Mouse (Mus musculus): ENCODE measurements around the gene Trpc6.

The Trpc6 gene

DNA sequence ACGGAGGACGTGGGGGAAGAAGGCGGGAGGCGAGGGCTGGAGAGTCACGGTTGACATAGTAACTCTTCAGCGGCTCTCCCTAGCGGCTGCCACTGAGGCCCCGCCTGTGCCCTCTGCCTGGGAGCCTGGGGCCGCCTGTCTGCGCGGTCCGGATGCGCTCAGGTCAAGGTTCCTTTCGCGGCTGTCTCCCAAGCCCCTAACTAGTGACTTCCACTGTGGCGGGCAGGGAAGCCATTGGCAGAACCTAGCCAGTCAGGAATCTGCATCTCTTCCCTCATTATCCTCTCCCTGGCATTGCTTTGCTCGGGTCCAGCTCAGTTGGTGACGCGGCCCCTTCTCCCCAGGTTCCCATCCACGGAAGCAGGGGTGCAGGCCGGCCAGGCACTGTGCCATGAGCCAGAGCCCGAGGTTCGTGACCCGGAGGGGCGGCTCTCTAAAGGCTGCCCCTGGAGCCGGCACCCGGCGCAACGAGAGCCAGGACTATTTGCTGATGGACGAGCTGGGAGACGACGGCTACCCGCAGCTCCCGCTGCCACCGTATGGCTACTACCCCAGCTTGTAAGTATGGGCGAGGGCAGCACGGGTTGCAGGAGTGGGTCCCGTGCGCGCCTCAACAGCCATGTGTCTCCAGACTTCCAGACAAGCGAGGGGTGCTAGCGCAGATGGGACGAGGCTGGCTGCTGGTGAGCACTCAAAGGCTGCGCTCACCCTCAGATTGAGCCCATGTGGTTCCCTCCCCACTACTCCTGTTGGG lies at the start of gene Trpc6:
Gene Trpc6, plus strand, starts transcription at position 102 of the 754 bp plus-strand sequence.
- no peak for DNase-seq (ENCODE audit: low spot score in 2 of 2)

DNA sequence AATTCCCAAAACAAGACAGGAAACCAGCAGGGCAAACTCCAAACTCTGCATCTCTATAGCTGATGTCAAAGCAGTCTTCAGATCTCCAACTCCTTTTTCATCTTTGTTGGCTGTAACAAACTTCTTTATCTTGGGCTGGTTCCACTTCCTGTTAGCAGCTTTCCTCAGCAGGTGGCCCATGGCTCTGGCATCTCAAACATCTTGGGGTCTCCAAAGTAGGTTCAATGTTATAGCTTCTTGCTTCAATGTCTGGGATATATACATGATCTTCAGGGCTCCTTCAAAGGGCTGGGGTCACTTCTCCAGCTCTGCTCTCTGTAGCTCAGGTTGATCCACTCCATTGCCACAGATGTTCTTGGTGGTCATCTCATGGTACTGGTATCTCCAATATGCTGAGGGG lies 23.0 kb upstream of the Trpc6 start:
- no peak for DNase-seq (ENCODE audit: low spot score in 2 of 2)

DNA sequence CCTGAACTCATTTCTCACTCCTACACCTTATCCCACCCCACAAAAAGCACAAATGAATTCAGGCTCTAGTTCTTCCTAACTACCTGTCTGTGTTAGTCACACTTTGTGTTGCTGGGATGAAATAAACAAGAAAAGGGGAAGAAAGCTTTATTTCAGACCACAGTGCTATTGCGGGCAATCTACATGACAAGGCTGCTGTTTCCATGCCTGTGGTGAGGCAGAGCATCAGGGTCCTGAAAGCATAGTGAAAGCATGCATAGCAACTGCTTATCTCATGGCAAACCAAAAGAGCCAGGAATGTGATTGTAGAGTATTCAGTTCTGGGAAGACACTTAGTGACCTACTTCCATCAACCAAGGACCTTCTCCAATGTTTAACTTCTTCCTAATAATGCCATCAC lies 10.3 kb upstream of the Trpc6 start:
- no peak for DNase-seq (ENCODE audit: low spot score in 2 of 2)

DNA sequence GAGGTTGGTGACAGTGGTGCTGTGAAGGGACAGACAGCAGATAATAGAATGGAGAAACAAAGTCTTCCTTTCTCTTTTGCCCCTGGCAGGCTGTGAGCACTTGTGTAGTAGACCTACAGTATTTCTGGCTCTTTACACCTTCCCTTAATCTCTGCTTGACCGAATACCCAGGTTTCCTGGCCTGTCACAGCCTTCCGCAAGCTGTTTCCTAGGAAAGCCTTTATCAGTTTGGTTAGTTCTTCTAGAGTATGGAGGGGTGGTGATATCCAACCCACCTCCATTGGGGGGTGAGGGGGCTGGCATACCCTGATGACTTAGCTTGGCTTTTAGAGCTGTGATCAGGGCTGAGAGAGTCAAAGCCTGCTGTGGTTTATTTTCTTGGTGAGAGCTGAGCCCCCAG lies 1.3 kb downstream of the Trpc6 start:
- DNase-seq (ENCODE audit: low spot score in 2 of 2) = no peak

DNA sequence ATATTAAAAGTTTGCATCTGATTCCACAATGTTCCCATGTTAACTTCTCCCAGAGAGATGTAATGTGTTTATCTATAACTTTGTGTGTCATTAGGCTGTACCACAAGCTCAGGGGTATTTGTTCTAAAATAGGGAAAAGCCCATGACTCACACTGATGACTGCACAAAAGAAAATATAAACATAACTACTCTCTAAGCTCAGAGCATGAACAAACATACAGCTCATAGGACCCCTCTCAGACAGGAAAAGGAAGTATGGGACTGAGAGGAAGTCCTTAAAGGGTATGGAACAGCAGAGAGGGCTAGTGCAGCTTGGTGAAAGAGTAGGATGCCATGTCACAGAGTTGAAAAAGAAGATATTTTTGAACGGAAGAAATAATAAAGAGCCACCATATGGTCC lies 14.6 kb downstream of the Trpc6 start:
- DNase-seq (ENCODE audit: low spot score in 2 of 2) = no peak

DNA sequence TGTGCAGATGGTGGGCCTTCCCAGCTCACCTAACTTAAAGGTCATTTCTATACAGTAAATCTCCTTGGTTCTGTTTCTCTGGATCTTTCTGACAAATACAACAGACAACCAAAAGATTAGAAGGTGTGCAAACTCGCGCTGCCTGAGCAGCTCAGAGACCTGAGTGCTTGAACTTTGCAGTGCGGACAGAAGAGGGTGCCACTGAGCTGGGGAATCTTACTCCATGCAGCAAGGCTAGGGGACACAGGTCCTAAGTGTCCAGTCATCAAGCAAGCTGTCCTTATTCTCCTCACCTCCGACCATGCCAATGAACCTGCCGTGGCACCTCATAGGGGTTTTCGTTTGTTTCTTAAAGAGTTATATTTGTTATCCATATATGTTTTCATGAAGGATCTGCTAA lies 48.7 kb downstream of the Trpc6 start:
- no peak for DNase-seq (ENCODE audit: low spot score in 2 of 2)

DNA sequence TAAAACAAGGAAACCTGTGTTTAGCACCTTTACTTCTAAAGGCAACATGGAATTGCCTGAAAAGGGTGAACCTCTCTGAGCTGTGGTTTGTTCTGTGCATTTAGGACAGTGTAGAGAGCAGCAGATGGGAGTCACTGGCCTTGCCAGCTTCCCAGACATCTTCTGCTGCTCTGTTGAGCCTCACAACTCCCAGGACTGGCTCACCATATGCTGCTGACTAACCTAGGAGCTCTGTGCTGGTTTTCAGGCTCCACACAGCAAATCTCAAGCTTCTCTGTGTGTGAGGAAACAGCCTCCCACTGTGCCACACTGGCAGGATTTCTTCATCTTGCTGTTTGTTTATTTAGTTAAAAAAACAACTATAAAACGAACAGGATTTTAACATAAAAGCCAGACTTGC lies 53.1 kb downstream of the Trpc6 start:
- DNase-seq (ENCODE audit: low spot score in 2 of 2) = no peak

DNA sequence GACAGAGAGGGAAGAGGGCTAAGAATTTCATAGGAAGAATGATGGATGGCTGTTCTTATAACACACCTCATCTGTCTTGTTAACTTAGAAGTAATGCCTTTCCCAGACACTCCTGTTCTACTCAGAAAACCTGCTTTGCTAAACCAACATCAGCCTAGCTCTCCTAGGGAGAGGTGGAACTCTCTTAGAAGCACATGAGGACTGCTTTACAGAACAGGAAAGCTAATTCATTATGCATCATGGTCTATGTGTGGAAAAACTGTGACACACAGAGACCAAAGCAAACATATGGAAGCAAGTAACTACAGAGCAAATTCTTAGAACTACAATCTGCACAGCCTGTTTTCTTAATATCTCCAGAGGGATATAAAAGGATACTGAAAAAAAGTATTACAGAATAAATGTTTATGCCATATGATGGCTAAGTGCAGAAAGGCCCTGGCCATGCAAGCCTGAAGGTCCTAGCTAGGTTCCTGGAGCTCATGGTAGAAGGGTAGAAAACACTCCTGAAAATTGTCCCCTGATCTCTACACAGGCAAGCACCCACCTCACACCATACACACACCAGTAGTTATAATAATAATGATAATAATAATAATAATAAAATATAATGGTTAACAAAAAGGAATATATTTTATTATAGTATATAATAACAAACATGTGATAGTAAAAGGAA lies 63.0 kb downstream of the Trpc6 start:
- DNase-seq (ENCODE audit: low spot score in 2 of 2) = no peak

DNA sequence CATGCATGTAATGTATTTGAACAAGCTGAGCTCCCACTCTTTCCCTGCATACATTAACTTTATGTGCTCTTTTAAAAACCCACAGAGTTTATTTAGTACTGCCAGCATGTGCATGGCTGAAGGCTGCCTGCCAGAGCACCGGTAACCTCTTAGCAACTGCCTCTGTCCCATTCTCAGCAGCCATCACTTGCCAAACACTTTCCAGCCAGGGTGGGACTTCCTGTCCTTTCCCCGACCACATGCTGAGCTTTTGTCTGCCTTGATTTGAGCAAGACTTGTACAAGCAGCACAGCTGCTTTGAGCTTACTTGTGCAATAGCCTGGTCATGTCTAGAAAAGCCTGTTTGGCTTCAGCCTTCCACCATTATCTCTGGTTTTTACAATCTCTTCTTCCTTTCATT lies 90.4 kb downstream of the Trpc6 start:
- DNase-seq (ENCODE audit: low spot score in 2 of 2) = no peak

DNA sequence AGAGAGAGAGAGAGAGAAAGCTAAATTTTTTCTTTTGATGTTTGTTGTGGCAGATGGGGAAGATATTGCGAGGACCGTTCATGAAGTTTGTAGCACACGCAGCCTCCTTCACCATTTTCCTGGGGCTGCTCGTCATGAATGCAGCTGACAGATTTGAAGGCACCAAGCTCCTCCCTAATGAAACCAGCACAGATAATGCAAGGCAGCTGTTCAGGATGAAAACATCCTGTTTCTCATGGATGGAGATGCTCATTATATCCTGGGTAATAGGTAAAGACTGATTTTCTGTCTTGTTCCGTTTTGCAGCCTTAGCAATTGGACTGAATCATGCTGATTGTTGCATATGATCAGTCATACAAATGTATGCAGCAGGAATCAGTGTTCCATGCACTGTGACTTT lies 99.5 kb downstream of the Trpc6 start:
- DNase-seq (ENCODE audit: low spot score in 2 of 2) = no peak

DNA sequence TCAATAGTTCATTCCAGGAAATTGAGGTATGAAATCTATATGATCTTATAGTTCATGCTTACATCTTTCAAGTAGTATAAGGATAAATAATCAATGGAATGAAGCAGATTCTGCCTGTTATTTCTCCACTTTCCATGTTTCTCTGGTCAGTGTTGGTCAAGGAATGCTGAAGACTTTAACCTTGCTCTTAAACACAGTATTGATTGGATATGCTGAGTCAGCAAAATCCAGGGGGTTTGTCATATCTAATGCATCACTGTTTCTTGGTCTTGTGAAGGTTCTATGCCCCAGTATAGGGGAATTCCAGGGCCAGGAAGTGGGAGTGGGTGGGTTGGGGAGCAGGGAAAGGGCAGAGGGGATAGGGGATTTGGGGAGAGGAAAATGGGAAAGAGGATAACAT lies 111.4 kb downstream of the Trpc6 start:
- DNase-seq (ENCODE audit: low spot score in 2 of 2) = no peak

DNA sequence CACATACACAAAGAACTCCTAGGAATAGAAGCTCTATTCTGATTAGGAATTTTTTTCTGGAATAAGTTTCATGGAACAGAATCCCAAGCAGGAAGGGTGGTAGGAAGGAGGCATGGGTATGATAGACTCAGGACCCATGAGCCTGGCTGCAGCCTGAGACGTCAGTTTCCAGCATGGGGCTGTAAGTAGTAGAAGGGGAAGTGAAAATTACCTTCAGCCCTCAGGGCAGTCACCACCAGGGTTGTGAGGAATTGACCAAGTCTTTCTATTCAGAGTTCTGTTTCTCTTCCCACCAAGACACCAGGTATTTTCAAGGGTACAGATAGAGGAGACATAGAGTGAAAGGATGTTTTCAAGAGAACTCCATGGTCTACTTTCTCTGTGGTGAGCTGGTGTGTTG lies 129.0 kb downstream of the Trpc6 start:
- DNase-seq (ENCODE audit: low spot score in 2 of 2) = no peak

DNA sequence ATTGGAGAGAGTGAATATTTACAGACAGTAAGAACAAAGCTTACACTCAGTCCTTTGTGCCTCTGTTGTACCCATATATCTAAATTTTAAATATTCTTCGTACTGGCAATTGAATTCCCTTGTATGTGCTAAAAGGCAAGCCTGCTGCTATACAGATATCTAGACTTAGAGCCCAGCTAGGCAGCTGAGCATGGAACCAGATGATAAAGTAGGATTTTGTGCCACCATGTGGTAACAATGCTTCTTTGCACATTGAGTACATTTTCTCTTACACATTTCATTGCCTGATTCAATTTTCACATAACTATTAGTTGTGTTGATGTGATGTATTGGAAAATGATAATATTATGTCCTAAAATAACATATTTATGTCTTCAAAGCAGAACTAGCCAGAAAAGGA lies 132.7 kb downstream of the Trpc6 start:
- DNase-seq (ENCODE audit: low spot score in 2 of 2) = no peak

DNA sequence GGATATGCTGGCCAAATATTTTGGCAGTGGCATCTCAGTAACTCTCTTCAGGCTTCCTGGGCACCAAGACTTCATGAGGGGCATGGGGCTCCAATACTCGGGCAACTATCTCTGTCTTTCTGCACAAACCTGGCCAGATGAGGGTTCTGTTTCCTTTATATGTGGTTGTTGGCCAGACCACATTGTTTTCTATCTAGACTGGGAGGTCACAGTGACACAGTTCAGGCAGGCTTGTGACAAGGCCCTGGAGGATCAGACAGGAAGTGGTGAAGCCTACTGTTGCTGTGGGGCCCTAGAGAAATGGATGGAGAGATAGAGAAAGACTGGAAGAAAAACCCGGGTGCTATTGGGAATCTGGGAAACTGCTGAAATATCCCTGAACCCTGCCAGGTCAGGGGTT lies 149.2 kb downstream of the Trpc6 start:
- DNase-seq (ENCODE audit: low spot score in 2 of 2) = no peak

DNA sequence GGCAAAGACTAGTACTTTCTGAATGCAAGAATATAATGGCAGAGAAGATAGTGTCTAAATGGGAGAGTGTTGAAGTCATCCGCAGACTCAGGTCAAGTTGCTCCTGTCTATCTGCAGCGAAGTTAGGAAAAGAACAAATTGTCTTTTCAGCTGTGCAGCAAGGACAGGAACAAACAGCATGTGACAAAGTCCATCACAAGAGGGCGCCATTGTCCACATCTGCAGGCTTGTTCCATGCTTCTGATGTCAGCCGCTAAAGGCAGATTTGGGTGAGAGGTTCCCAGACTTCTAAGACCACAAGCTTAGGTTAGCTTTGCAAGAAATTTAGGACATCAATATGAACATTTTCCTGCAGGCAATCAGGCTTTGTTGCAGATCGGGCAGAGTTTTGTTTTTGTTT lies 156.7 kb downstream of the Trpc6 start:
- peak in 1 of 2 experiments; percentile 41 for DNase-seq (ENCODE audit: low spot score in 2 of 2)

DNA sequence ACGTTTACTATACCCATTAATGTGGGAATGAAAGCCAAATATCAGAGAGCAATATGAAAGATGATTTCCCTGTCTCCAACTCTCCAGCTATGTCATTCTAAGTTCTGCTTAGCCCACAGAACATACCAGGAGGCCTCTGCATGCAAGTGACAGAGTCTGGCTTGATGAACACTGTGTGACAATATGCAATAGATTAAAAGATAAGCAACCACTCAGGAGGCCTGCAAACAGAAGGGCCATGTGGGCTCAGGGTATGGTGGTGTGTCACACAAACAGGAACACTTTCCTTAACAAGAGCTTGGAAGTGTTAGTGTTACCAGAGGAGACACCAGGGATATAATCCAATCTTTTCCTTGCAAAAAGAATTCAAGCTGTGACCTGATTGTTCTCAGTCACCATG lies 159.6 kb downstream of the Trpc6 start:
- DNase-seq (ENCODE audit: low spot score in 2 of 2) = no peak

DNA sequence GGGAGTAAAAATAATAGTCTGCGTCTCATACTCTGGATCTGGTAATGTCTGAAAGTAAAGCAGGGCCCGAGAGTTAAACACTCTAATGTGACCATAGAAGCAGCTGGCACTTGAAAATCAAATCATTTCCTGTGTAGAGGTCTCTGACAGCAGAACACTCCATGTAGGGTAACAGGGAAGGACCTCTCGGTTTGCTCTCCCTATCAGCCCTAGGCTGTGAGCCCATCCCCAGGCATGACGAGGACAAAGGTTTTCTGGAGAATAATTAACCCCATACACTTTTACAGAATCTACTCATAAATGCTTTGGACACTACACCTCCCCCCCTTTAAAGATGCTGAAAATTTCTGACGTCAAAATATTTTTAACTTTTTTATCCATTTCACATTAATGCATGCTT lies 160.0 kb downstream of the Trpc6 start:
- no peak for DNase-seq (ENCODE audit: low spot score in 2 of 2)

DNA sequence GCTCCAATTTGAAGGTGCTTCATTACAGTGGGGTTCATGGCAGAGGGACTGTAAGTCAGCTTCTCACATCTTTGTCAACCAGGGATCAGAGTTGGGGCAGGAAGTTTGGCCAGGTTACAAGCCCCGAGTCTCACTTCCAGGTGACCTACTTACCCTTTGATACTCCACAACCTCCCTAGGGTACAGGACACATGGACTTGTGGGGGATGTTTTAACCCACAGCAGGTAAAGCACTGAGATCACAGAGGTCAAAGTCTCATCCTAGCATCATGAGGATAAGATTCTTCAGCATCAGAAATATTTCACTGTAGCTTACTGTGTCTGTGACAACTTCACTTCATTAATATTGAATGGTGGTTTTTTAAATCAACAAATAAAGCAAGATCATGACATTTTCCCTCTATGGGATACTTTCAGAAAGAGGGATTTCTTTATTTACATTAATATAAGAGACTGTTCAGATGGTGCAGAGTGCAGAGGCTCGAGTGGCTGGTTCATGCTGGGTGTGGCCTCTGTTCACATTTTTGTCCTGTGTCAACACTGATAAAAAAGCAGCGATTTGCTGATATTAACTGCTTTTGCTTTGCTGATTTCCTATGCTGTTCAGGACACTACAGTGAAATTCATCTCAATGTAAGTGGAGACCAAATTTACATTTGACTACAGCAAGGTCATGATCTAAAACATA lies 166.3 kb downstream of the Trpc6 start:
- DNase-seq (ENCODE audit: low spot score in 2 of 2) = no peak

DNA sequence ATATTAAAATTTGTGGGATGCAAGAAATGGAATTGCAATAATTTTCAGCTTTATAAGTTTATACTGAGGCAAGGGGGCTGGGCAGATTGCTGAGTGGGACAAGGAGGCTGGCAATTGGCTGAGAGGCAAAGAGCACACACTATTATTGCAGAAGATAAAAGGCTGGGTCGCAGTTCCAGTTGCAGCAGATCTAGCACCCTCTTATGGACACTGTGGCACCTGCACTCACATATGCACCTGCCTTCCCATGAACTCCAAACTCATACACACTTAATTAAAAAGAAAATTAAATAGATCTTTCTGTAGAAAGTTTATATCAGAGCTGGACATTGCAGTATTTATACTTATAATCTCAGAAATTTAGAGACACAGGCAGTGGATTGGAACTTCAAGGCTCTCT lies 175.1 kb downstream of the Trpc6 start:
- no peak for DNase-seq (ENCODE audit: low spot score in 2 of 2)

DNA sequence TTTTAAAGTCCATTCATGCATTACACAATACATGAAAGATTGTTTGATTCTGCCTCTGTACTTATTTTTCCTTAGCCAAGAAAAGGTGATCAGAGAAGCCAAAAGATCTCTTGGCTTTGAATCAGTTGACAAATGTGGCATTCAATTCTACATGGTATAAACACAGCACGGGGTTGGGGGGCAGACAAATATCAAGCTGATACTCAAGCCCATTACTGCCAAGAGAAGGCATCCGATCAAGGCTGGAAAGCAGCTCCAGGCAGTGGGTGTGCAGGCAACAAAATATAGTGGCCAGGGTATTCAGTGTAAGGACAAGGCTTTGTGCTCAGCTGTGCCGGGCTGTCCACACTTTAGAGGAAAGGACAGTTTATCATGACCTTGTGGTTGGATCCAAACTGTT lies 185.1 kb downstream of the Trpc6 start:
- no peak for DNase-seq (ENCODE audit: low spot score in 2 of 2)
